Mouse (Mus musculus) large intestine, adult 2 months (tissue): ENCODE results near the gene Nsun2. TPM values are rescaled to one million over a fixed set of nuclear protein-coding genes. Genes with fewer than 3 reads are reported as not detected.

Experiments used
- DNase-seq: peaks from one replicate; pipeline ENCODE4 v3.0.0-alpha.2; 2012; ENCODE audit warnings: low read depth, low spot score
- WGBS: fragments of 180-500 bp; shearing (Covaris S2); methylation state at CpG from one replicate; pipeline ENCODE4 v1.1.7; 2018; 5-methylcytosine and 5-hydroxymethylcytosine counted together
- polyA plus RNA-seq: library from polyadenylated mRNA; depleted of rRNA; stranded (reverse); fragments of >200 nt; gene quantifications from 2 replicates; pipeline ENCODE4 v1.2.3, GENCODE M21; 2012; rRNA removed

Gene Nsun2
- polyA plus RNA-seq, result 64.7 and 82.7 TPM in 2 replicates

DNA sequence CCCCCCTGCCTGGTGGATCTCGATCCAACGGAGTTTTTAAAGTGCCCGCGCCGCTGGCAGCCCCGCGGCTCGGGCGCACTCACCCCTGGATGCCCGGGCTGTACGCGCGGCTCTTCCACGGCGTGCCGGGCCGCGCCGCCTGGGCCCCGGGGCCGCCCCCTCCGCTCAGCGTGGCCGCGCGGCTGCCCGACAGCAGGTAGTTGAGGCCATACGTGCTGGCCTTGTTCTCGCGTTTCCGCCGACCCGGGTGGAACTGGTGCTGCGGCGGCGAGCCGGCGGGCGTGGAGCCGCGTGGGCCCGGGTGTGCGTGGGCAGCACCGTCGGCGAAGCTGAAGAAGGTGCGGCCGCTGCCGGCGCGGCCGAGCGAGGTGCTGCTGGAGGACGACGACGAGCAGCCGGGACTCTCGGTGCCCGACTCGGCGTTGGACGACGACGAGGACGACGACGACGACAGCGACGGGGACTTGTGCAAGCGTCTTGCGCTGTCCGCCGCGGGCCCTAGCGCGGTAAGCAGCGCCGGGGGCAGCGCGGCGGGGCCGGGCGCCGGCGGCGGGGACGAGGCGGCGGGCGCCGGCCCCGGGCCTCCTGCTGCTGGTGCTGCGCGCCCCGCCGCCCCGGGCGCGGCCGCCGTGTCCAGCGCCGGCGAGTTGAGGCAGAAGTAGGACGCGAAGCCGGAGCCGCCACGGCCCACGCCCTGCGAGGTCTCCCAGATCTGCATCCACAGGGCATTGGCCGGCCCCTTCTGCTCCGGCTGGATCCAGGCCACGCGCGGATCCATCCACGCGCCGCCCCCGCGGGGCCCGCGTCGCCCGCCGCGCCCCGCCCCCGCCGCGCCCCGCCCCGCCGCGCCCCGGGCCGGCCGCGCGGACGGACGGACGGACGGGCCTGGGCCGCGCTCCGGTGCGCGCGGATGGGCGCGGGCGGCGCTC, at the start of gene Nsun2:
Nsun2 (plus strand) TSS at position 342 of the 929 bp plus-strand sequence.
- 7% methylated on average over 148 of the region's 155 CpGs for WGBS

DNA sequence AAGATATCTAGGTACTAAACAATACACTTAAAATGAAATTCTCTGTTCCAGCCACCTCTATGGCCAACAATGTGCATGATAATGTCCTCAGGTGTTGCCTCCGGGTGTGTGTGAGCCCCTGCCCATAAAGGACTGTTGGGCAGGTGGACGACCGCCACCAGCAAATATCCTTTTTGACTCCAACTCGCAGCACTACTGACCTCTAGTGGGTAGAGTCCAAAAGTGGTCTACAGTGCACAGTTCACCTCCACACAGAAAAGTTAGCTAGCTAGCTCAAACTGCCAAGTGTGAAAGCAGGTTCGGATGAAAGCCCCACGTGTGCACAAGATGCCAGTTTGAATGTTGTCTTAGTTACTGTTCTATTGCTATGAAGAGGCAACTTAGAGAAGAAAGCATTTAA, 48.2 kb upstream of the Nsun2 start:
- no peak for DNase-seq
- WGBS, result 16% methylated on average over 6 of the region's 6 CpGs

More for the DNA sequence above, at the start of gene Nsun2:
- DNase-seq, result no peak

DNA sequence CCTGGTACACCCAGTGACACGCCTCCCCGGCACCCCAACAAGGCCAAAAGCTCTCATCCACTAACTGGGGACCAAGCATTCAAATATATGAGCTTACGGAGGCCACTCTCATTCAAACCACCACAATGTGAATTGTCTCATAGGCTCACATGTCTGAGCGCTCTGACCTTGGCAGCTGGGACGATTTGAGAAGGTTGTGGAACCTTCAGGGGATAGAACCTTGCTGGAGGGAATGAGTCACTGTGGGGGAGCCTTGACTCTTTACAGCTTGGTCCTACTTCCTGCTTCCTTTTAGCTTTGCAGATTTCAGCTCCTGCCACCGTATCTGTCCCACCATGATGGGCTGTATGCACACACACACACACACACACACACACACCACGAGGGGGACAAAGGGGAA, 47.7 kb upstream of the Nsun2 start:
- WGBS, result 52% methylated on average over 7 of the region's 7 CpGs
- DNase-seq, result no peak

DNA sequence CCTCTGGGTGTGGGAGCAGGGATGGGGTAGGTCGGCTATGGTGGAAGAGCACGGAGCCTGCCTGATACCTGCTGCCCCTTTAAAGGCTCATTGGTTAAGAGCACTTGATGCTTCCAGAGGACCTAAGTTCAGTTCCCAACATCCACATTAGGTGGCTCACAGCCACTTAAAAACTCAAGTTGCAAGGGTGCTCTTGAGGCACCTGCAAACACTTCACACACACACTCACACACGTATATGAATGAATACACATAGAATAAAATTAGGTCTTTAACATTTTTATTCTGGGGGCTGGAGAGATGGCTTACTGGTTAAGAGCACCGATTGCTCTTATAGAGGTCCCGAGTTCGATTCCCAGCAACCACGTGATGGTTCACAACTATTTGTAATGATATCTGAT, 46.4 kb upstream of the Nsun2 start:
- no peak for DNase-seq
- 90% methylated on average over 7 of the region's 7 CpGs for WGBS

DNA sequence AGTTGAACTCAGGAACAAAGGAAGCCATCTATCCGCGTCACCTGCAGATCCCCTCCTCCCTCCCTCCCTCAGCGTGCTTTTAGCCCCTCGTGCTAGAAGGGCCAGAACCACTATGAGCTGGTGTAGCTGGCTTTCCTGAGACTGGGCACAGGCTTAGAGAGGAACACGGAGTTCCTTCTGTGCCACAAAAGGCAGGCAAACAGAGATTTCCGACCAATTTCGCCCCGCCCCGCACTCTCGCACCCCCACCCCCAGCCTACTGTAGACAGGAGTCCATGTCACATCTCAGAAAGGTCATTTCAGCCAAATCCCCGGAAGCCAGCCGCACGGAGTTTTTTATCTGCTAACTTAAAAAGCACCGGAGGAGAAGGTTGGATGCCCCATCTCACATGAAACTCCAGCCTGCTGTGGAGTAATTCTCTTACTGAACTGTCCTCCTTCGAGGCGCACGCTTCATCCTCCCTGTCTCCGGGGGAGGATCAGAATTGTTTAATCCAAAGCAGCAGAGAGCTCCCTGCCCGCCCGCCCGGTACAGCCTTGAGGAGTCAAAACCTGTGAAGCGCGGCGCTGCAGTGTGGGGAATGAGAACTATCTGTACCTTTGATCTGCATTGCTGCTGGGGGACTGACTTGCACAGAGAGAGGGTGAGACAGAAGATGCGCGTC, 45.8 kb upstream of the Nsun2 start:
- 4% methylated on average over 26 of the region's 26 CpGs for WGBS
- no peak for DNase-seq

DNA sequence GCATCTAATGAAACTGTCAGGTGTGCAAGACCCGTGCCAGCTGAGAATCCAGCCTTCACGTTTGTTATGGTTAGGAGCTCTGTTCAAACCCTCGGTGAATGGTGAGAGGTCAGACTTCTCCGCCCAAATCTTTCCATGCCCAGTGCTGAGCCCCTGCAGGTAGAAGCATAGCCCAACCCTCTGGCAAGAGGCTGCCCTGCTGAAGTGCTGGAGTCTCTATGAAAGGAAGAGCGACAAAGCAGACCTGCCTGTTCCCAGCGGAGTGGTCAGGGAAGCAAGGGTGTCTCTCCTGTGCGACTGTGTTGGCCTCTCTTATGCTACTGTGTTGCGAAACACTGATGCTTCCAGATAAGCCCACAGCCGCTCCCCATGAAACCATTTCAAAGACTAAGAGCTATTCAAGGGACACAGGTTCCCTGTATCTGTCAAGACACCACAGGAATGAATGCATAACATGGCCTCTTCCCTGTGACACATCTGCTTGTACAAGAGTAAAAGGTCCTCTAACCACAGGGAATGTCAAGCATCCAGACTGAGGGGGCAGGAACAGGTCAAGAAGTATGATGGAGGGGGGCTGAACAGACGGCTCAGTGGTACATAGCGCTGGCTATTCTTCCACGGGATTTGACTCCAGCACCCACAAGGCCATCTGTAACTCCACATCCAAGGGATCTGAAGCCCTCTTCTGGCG, 44.8 kb upstream of the Nsun2 start:
- WGBS, result 29% methylated on average over 13 of the region's 13 CpGs
- no peak for DNase-seq

DNA sequence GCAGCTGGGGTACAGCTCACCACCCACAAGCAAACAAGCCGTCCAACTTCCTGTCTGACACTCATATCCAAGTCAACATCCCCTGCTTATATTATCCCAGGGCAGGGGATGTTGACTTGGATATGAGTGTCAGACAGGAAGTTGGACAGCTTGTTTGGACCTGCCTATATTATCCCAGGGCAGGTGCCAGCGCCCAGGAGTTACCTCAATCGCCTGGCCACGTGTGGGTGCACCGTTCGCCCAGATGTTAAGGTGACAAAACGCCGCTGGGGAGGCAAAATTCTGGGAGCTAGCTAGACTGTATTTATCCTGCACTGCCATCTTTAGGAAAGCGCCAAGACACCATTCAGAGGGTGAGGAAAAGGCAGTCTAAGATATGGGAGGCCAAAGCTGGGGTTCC, 43.8 kb upstream of the Nsun2 start:
- WGBS, result 25% methylated on average over 9 of the region's 9 CpGs
- DNase-seq, result no peak

DNA sequence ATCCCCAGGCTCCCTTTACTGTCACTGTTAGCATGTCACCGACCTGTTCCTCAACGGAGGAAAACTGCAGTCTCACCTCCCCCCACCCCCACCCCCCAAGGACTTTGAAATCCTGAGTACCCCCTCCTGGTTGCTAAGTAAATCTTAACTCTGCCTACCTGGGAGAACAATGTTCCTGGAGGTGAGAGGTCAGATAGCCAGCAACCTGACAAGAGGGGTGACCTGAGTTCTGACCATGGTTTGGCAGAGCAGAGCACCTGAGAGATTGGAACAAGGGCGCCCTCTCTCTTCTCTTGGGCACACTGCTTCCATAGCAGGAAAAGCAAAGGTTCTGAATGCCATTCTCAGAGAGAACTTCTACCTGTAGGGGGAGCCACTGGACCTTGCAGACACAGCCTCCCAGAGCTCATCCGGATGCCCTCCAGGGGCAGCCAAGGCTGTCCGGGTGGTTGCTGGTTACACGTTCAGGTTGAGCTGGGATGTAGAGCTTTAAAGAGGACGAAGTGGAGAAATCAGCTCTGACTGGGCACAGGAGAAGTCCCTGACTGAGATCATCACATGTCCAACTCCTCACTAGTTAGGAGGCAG, 40.6 kb upstream of the Nsun2 start:
- WGBS, result 33% methylated on average over 7 of the region's 7 CpGs
- no peak for DNase-seq

DNA sequence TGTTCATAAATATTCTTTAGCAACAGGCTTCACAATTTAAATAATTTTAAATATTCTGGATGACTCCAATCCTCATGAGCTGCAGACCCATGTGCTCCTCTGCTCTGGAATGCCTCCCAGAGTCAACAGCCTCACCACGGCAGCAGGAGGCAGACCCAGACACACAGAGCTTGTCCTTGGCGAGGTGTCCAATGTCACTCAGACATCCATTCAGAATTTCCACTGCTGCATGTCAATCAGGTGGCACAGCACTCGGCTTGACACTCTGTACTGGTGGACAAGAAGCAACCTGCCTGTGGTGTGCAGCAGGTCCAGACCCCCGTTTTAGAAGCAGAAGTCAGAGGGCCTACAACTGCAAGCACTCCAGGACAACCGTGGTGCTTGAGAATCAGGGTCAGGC, 35.3 kb upstream of the Nsun2 start:
- 79% methylated on average over 5 of the region's 5 CpGs for WGBS
- no peak for DNase-seq

DNA sequence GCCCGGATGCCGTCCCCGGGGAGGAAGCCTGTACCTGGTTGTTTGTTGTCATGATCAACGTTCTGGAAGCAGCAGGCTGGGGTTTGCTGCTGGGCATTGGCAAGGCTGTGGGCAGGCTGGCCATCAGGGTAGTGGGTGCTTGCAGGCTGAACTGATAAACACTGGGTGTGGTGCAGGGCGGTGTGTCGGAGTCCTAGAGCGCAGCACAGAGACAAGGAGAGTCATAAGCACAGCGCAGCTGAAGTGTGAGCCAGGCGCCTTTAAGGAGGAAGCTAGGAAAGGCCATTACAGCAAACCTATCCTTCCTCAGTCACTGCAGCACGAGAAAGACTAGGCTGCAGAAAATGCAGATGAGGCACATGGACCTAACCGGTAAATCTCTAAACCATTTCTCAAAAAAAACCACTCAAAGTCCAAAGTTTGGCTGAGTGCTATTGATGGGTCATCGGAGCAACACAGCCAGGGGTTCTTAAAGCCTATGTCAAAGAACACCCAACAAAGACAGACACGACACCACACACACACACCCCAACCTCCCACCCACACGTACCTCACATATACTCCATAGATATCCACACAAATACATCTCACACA, 31.3 kb upstream of the Nsun2 start:
- DNase-seq, result no peak
- 89% methylated on average over 14 of the region's 14 CpGs for WGBS

DNA sequence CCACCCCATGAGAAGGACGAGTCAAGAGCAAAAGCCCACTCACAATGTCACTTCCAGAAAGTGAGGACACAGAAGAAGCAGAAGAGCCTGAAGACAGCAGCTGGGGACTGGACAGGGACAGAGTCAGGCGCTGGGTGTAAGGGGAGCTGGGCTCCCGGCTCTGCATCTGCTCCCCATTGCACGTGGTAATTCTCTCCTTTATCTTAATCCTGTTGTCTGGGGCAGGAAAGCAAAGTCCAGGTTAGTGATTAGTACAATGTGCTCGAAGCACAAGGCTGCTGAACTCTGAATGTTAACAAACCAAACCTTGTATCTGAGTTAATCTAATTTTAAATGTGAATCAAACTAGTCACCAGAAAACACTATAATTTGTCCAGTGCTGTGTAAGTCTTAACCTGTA, 30.7 kb upstream of the Nsun2 start:
- DNase-seq, result no peak
- WGBS, result 70% methylated on average over 5 of the region's 5 CpGs

DNA sequence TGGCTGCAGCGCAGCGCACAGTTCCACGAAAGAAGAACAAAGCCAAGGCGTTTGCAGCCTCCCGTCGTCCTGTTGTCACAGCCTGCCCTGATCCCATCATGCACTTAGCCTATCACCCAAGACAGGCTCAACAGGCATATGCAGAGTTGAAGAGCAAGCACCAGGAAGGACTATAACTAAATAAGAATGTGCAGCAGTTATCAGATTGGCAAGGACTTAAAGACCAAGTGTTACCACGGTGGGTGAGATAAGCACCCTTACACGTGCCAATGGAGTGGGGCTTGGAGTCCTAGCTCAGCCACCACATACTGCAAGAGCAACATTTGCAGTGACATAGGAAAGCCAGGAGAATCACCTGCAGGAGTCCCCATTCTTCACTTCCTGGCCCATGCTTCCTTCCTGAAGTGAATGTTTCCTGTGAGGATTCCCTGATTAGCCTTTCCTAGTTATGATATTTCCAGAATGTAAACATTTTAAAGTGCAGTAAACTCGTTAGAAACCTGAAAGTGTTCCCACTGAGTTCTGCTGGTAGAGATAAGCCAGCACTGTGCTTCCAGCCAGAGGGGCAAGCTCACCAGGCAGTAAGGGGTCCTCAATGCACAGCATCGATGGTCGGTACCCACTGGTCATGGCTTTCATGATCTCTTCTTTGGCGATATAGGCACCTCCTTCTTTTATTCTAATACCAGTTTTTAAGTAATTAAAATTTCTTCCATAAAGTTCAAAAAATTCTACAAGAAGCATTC, 27.0 kb upstream of the Nsun2 start:
- DNase-seq, result no peak
- 83% methylated on average over 12 of the region's 12 CpGs for WGBS

DNA sequence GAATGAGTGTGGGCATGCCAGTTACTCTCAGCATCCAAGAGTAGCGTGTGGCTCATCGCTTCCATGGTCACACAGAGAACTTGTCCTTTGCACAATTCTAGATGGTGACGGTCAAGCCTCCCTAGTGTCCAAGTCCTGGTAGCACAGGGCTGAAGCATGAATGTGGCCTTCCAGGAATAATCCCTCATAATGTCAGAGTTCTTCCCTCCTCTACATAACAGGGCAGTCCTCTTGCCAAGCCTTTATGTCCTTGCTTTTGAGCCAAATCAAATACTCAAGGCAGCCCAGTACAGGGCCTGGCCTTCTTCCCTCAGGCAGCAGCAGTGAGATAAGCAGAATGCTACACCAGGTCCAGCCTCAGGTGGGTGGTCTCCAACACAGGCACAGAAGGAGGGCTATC, 25.9 kb upstream of the Nsun2 start:
- DNase-seq, result no peak
- WGBS, result 88% methylated on average over 3 of the region's 3 CpGs

DNA sequence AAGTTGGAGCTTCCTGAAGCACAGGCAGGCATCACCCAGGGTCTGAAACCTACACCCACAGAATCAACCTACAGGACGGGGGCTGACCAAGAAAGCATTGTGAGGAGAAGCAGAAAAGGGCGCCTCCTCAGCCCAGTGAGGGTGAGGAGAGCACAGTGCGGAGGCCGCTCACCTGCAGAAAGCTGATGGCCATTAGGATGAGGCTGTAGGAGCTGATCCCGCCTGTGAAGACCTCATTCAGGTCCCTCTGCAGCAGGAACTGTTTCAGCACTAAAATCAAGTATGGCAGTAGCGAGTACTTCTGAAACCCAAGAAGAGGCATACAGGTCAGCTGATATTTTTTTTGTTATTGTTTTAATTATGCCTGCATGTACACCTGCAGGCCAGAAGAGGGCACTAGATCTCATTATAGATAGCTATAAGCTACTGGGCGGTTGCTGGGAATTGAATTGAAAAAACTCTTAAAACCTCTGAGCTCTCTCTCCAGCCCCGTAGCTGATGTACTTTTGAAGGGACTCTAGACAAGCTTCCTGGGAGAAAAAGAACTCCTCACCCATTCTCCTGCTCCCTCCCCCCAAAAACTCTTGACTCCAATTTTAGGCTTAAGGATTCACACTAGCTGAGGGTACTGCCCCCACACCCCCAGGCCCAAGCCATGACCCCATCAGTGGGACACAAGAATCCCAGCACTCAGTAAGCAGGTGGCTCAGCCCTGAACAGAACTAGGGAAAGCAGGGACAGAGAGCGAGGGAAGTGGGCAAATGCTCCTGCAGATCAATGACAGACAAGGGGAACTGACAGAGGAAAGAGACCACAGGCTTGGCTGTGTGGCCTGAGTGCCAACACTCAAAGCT, 23.9 kb upstream of the Nsun2 start:
- no peak for DNase-seq
- 56% methylated on average over 9 of the region's 9 CpGs for WGBS

DNA sequence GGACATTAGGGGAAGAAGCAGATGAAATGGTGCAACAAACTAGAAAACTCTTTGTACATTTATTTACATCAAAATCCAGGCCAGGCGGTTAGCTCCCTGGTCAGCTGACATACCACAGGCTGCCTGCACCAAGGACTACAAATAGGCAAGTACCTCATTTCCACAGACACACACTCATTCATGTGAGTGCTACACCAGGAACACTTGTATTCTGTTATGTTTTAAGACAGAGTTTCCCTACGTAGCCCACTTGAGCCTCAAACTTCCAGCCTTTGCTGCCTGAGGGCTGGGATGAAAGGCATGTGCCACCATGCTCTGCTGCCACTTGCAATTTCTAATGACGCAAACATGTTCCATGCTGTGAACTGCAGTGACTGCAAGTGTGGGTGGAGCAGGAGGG, 18.5 kb upstream of the Nsun2 start:
- no peak for DNase-seq
- WGBS, result 86% methylated on average over 3 of the region's 3 CpGs

DNA sequence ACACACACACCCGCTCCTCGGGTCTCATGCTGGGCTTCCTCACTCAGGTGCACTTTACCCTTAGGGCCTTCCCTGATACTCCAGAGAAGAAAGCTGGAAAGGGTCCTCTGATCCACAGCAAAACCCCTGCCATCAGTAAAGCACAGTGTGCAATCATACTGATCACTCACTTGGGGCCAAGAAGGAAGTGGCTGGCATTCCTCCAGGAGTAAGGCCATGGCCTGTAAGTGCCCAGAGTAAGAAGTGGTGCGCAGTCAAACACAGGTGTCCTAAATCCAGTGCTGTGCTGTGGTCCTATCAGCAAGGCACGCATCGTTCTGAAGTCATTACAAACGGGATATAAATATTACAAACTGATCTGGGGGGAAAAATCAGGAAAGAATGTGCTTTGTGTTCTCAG, 16.1 kb upstream of the Nsun2 start:
- no peak for DNase-seq
- 48% methylated on average over 6 of the region's 6 CpGs for WGBS

DNA sequence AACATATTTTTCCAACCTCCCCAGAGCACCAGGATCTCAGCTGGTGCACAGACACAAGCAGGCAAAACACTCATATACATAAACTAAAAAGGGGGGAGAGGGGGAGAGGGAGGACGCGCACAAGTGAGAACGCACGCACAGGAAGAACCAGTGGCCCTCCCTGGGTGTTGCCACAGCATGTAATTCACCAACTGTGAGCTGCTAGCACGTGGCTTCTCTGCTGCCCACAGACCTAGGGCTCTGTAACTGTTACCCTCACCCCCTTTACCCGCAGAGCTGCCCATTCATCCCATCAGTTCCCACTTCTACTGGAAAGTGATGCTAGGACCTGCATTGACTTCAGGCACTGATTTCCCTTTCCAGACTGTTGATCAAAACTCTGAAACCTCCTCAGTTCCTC, 14.4 kb upstream of the Nsun2 start:
- DNase-seq, result no peak
- 81% methylated on average over 6 of the region's 6 CpGs for WGBS

DNA sequence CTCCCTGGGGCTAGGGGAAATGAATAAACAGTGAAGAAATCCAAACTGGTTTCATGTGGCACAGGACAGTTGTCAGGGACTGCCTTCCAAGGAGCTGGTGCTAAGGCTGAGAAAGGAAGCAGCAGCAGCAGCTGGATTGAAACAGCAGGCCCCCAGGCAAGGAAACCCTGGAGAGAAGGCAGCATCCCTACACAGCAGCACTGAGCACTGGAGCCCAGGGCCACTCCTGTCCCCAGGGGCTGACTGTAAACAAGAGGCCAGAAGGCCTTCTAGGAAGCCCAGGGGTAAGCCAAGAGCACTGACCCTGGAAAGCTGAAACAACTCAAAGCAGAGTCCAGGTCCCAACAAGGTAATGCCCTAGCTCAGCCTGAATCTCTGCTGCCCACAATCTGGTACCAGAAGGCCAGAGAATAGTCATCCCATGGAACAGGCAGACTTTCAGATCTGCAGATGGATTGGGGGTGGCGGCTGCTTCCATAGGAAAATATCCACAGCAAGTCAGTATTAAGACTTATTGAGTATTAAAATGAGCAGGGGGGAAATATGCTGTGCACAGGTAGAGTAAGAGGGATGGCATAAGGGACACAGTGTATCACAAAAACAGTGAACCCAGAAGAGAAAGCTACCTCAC, 11.3 kb upstream of the Nsun2 start:
- 93% methylated on average over 1 of the region's 1 CpGs for WGBS
- no peak for DNase-seq
